Mouse (Mus musculus): ENCODE measurements at regions not wholly inside any gene's neighbourhood (a gene's known extent, or its start where the extent isn't known, plus 50 kb on each side); places are given as distances from the start of the nearest gene placed in this dataset.
"Not testable (repeated sequence)": the region's sequence is repeated elsewhere in the genome, so short reads cannot be mapped to it uniquely, and the experiment has no call there.

DNA sequence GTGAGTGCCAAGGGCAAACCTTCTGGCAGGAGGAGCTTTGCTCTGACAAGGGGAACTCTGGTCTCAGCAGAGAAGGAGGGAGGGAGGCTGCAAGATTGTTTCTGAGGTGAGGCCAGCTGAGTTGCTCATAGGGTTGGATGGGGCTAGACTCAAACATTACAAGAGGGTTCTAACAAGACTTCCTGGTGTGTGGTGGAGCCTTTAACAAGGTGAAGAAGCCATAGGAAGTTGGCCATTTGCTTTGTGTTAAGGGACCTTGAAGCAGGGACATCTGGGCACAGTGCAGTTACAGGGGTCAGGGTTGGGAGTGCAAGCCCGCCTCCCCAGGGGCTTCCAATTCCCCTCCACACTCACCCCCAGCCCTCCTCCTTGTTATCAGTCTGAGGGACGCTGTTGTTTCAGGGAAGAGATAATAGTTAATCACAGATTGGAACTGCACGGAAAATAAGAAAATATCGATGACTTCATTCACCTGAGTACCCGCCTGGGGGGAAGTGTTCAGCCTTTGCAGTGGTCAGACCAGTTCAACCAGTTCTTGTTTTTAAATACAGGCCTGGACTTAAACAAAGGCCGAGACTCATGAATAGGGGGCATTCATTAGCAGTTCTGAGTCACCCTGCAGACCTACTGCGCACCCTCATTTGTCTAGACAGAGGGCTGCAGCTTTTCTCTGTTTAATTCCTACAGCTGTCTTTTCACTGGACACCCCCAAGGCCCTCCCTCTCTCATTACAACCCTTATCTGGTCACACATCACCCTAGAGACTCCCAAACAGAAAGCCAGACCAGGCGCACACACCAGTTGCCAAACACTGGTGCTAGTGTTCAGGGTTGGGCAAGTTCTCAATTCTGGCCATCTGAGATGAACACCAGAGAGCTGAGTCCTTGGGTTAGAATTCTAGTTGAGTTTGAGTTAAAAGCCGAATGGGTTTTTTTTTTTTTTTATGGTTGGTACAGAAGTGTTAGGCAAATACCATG, 139.5 kb downstream of the Bcl2l11 start:
- DNase-seq: peak; percentile 33 to 63

- DNase-seq: no peak
Observed at GRCm38 (mm10) chr2:128270377-128271129, 144.7 kb downstream of the Bcl2l11 start.

GRCm38 (mm10) chr2:128272789-128273188, 147.0 kb downstream of the Bcl2l11 start:
- peak in 1 of 2 experiments; percentile 24 for DNase-seq

DNA sequence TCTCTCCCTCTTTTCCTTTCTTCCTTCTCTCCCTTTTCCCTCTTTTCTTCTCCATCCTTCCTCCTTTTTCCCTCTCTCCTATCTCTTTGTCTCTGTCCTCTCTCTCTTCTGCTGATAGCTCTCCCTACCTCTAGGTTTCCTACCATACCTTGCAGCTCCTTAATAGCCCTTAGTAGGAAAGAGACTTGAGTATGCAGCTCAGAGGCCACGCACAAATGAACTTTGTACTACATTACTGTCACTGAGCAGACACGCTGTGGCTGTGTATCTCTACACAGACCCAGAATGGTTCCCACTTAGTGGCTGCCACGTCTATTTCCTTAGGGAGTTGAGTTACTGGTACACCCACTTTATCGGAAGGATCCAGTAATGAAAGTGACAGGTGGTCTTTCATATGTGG, 147.5 kb downstream of the Bcl2l11 start:
- no peak for DNase-seq

- peak in 1 of 2 experiments; percentile 43 for DNase-seq
Observed at GRCm38 (mm10) chr2:128276337-128276736, 150.5 kb downstream of the Bcl2l11 start.

DNA sequence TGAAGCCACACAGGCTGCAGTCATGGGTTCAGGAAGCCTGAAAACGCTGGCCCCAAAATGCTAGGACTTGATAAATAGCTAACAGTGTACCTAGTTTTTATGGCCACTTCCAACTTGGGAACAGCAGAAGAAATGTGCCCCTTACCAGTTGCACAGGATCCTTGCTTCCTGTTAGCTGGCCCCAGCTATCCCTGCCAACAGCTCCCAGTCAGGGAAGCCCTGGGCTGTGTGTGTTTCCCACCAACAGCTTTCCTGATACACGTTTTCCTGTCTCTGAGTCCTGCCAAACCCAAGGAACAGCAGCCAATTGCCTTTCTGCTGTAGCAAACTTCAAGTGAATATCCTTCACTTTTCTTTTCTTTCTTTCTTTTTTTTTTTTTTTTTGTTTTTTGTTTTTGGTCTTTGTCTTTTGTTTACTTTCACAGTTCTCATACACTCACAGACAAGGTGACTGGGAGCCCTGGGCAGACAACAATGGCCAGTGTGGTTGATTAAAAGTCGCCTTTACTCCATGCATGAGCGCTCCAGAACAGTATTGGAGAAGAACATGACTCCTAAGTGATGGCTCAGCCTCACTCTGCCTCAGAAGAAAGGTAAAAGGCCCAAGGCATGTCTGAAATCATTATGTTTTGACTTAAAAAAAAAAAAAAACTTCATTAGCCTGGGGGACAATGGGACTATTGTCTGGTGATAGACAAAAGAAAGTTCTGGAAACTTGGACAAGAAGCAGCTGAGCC, 151.7 kb downstream of the Bcl2l11 start:
- no peak for DNase-seq

GRCm38 (mm10) chr2:128278124-128278432, 152.2 kb downstream of the Bcl2l11 start:
- DNase-seq: no peak

GRCm38 (mm10) chr2:128278608-128279081, 152.8 kb downstream of the Bcl2l11 start:
- peak in 1 of 2 experiments; percentile 35 for DNase-seq

DNA sequence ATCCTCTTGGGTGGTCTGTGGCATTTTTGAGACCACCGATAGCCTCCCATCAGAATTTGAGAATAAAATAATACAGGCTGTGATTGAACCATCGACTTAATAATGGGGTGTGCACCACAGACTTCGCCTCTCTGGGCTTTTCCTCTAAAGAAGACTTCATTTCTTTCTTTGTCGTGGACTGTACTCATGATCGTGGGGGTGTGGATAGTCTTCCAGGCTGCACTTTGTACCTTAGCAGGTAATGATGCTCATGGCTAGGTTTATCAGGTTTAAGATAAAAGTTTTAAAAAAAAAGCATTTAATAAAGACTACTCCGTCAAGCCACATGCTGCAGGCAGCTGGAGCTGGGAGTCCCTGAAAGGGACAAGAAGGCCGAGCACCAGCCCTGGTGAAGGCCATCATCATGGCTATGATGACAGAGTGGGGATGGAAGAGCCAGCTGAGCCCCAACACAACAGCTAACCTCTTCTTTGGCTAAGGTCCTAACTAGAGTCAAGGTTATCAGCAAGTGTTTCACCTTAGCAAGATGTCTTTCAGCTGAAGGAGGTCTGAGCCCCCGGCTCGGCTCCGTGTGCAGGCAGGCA, 153.4 kb downstream of the Bcl2l11 start:
- no peak for DNase-seq

- DNase-seq: no peak
Observed at GRCm38 (mm10) chr2:128282591-128282990, 156.8 kb downstream of the Bcl2l11 start.

DNA sequence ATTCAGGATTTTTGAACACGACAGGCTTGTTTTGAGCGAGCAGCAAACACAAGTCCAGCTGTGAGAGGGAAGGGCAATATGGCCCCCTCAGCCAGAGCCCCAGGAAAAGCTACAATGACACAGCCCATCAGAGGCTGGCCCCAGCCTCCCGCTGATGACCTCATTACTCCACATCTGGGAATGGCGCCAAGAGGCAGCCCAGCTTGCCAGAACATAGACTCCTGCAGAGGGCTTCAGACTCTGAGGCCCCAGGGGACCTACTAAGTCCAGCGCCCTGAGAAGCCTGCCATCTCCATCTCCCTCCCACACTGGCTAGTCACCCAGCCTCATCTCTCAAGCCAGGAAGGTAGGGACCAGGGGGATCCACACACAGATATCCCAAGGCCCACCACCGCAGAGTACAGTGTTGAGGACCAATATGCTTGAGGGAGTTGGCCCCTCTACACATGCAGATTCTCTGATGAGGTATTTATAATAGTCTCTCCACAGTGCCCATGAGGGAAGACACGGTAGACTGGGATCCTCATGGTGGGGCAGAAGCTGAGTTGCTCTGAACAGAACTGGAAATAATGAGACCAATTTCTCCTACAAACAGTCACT, 159.1 kb downstream of the Bcl2l11 start:
- peak; percentile 71 to 82 for DNase-seq

- no peak for DNase-seq
Observed at GRCm38 (mm10) chr2:128285457-128285856, 159.6 kb downstream of the Bcl2l11 start.

DNA sequence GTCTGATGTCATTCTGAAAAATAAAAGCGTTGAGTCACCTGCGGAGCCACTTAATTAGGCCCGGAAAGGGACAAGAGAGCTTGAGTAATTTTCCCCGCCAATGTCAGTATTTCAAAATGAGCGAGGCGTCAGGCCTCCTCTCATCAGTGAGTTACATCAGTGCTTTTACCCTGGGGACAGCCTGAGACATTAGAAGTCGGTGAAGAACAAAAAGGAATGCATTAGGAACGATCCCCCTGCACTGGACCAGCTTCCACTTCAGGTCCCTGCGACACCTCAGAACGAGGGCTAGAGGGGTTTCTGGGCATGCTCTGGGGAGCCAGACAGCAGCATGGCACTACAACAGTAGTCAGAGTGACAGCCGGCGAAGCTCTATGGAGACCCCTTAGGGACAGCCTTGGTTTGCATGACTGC, 162.3 kb downstream of the Bcl2l11 start:
- DNase-seq: peak in 1 of 2 experiments; percentile 36

- no peak for DNase-seq
Observed at GRCm38 (mm10) chr2:128290609-128291008, 164.8 kb downstream of the Bcl2l11 start.

DNA sequence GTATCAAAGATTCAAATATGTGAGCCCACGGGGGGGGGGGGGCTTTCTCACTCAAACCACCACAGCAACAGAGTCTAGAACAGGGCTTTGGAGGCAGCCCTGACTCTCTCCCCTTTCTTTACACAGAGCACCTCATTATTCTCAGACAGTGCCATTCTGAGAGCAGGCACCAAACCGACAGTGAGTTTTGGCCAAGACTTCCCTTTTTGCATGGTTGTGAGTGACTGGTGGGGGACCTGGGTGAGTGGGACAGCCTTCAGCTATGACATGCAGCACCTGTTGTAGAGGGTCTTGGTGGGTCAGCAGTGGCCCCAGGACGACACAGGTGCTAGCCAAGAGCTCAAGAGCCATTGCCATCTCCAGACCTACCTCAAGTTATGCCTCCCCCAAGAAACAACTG, 168.8 kb downstream of the Bcl2l11 start:
- DNase-seq: no peak

DNA sequence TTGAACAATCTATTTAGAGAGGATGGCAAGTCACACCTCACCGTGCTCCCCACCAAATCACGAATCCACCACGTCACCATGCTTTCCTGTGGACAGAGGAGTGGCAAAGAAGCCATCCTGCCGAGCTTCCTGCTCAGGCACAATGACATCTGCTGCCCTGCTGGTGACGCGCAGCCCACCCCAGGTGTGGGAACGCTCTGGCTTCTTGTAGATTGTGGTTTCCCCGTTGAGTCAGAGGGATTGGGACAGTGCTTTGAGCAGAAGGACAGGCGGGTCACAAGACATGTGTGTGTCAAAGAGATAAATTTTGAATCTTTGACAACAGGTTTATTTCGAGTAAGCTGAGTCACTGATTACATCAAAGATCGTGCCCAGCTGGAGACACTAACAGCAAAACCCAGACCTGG, 169.2 kb downstream of the Bcl2l11 start:
- DNase-seq: no peak

- DNase-seq: no peak
Observed at GRCm38 (mm10) chr2:128295726-128296234, 169.9 kb downstream of the Bcl2l11 start.

GRCm38 (mm10) chr2:128296423-128296822, 170.6 kb downstream of the Bcl2l11 start:
- not testable (repeated sequence) for DNase-seq

- peak; percentile 32 to 45 for DNase-seq
Observed at GRCm38 (mm10) chr2:128296897-128297296, 171.1 kb downstream of the Bcl2l11 start.

DNA sequence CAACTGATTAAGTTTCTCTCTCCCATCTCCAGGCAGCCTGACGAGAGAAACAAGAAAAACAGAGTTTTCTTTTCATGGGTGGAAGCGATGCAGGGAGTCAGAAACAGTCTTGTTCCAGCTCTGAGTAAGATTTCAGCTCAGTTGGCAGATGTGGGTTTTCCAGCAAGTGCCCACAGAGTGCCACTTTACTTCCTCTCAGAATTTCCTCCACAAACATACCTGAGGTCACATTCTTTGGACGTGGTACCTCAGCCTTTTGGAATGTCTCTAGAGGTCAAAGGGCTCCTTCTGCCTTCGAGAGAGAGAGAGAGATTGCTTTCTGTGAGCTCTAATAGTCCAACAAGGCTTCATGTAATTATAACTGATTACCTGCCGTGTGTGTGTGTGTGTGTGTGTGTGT, 172.0 kb downstream of the Bcl2l11 start:
- peak; percentile 67 to 79 for DNase-seq

- no peak for DNase-seq
Observed at GRCm38 (mm10) chr2:128298996-128299395, 173.2 kb downstream of the Bcl2l11 start.

GRCm38 (mm10) chr2:128301709-128302108, 175.9 kb downstream of the Bcl2l11 start:
- DNase-seq: no peak
